ENCODE assay signal across 28 mouse cellular contexts in genomic region chr3:129161333-129162035, GRCm38 (mm10). TPM values are rescaled to one million over a fixed set of nuclear protein-coding genes. Genes with fewer than 3 reads are reported as not detected.
DNase-seq lines count a peak whose midpoint lies in the region; ATAC-seq and TF ChIP-seq lines count a peak whose summit lies in the region.
"Had no signal": no experiment of that assay in that cellular context is flagged by ENCODE, and none has a peak within 500 bp of the region (broad histone marks: within the 10 kb centered on the region; RNA-seq: fewer than 3 reads in every experiment).

No protein-coding gene starts in this region.

- H3K9ac ChIP-seq in midbrain, embryonic 11.5 days (ENCODE audit: low read length) = no peak overlapping the region
- H3K9ac ChIP-seq: embryonic facial prominence, embryonic 13.5 days; forebrain, embryonic 15.5 days; intestine, embryonic 15.5 days; limb, embryonic 15.5 days; liver, embryonic 14.5 days; lung, embryonic 14.5 days; midbrain, embryonic 15.5 days; neural tube, embryonic 13.5 days had no signal

- H3K4me1 ChIP-seq in midbrain, embryonic 11.5 days (ENCODE audit: control insufficient read depth, insufficient read depth, low read length) = no peaks in the 10 kb centered on the region
- no peaks in the 10 kb centered on the region for H3K4me1 ChIP-seq in midbrain, embryonic 10.5 days
- peaks cover 3% of the 10 kb centered on the region; the same call in 1 of the 2 replicates for H3K4me1 ChIP-seq in olfactory bulb, adult 2 months (ENCODE audit: control insufficient read depth, insufficient read depth, low read length)
- H3K4me1 ChIP-seq: limb, embryonic 15.5 days; megakaryocyte, embryonic 14.5 days; midbrain, embryonic 15.5 days had no signal

- H3K27ac ChIP-seq in gastrocnemius, adult 2 months = peak overlapping the region; percentile 52; the same call in 1 of the 2 replicates
- H3K27ac ChIP-seq in midbrain, embryonic 11.5 days (ENCODE audit: low read depth, low read length) = no peak overlapping the region
- H3K27ac ChIP-seq in midbrain, embryonic 10.5 days (replicated peaks) = no peak overlapping the region
- H3K27ac ChIP-seq in olfactory bulb, adult 2 months (ENCODE audit: insufficient read depth, low read depth, low read length) = 0 out of 2 replicates have a peak overlapping the region, but pooled peaks have one; percentile 14
- H3K27ac ChIP-seq: embryonic facial prominence, embryonic 13.5 days; forebrain, embryonic 15.5 days; intestine, embryonic 15.5 days; limb, embryonic 15.5 days; liver, embryonic 14.5 days; midbrain, embryonic 15.5 days; neural tube, embryonic 13.5 days; stomach, postnatal 0 days had no signal

- ATAC-seq in midbrain, embryonic 11.5 days (ENCODE audit: low FRiP score) = no peak
- ATAC-seq: forebrain, embryonic 15.5 days; hindbrain, embryonic 16.5 days; intestine, embryonic 15.5 days; midbrain, embryonic 15.5 days had no signal

- H3K9me3 ChIP-seq in midbrain, embryonic 11.5 days (ENCODE audit: control insufficient read depth, low read length) = no peaks in the 10 kb centered on the region
- no peaks in the 10 kb centered on the region for H3K9me3 ChIP-seq in midbrain, embryonic 10.5 days (replicated peaks)
- H3K9me3 ChIP-seq: embryonic facial prominence, embryonic 13.5 days; forebrain, embryonic 15.5 days; intestine, embryonic 15.5 days; limb, embryonic 15.5 days; megakaryocyte, embryonic 14.5 days; midbrain, embryonic 15.5 days; neural tube, embryonic 13.5 days had no signal

- 86% methylated on average over 11 of the region's 11 CpGs for WGBS in midbrain, embryonic 11.5 days
- WGBS in midbrain, embryonic 10.5 days = 87% methylated on average over 11 of the region's 11 CpGs
- 52% methylated on average over 11 of the region's 11 CpGs for WGBS in olfactory bulb, adult 2 months

- TF ChIP-seq CTCF in gastrocnemius, adult 2 months (IDR thresholded peaks at IDR 0.05) = no peak
- no peak for TF ChIP-seq CTCF in olfactory bulb, adult 2 months (IDR thresholded peaks at IDR 0.05; ENCODE audit: insufficient read depth, low read depth, low read length)

- DNase-seq in gastrocnemius, adult 2 months = peak; percentile 63
- DNase-seq in gastrocnemius, postnatal 14 days = no peak
- DNase-seq in midbrain, embryonic 11.5 days (ENCODE audit: low spot score, missing footprints) = peak; percentile 45
- DNase-seq in midbrain, embryonic 10.5 days (ENCODE audit: low spot score) = no peak
- DNase-seq in brain, adult 2 months (ENCODE audit: low read depth, low spot score) = peak; percentile 26
- no peak for DNase-seq in adrenal gland, adult 18-20 months (ENCODE audit: low spot score in 2 of 2)
- DNase-seq in heart, adult 11 months = no peak
- DNase-seq: cerebellum, adult 11-12 months; cerebellum, postnatal 10 days; kidney, adult 9 months; left cerebral cortex, postnatal 4 days; lung, embryonic 14.5 days; thymus, adult 2 months; thymus, postnatal 4 days had no signal

- TF ChIP-seq POLR2A in olfactory bulb, adult 2 months (IDR thresholded peaks at IDR 0.05; ENCODE audit: insufficient read depth, low read depth, low read length) = no peak

- H3K4me2 ChIP-seq in midbrain, embryonic 11.5 days = no peak overlapping the region
- H3K4me2 ChIP-seq: embryonic facial prominence, embryonic 13.5 days; forebrain, embryonic 15.5 days; intestine, embryonic 15.5 days; limb, embryonic 15.5 days; lung, embryonic 14.5 days; midbrain, embryonic 15.5 days; neural tube, embryonic 13.5 days had no signal

- intact Hi-C loops in gastrocnemius, adult 2 months (cut with DNase I) = no loop called here
- intact Hi-C loops in gastrocnemius, postnatal 14 days (cut with DNase I; ENCODE audit: low total_unique reads) = no loop called here

- no peak overlapping the region for H3K4me3 ChIP-seq in gastrocnemius, adult 2 months
- no peak overlapping the region for H3K4me3 ChIP-seq in midbrain, embryonic 11.5 days (ENCODE audit: low read depth, low read length)
- H3K4me3 ChIP-seq in midbrain, embryonic 10.5 days = no peak overlapping the region
- no peak overlapping the region for H3K4me3 ChIP-seq in olfactory bulb, adult 2 months (ENCODE audit: insufficient read depth, low read depth, low read length)
- H3K4me3 ChIP-seq: embryonic facial prominence, embryonic 13.5 days; forebrain, embryonic 15.5 days; intestine, embryonic 15.5 days; limb, embryonic 15.5 days; megakaryocyte, embryonic 14.5 days; midbrain, embryonic 15.5 days; neural tube, embryonic 13.5 days had no signal

- H3K36me3 ChIP-seq in midbrain, embryonic 11.5 days (ENCODE audit: control insufficient read depth, insufficient read depth, low read length) = no peaks in the 10 kb centered on the region
- no peaks in the 10 kb centered on the region for H3K36me3 ChIP-seq in midbrain, embryonic 10.5 days
- H3K36me3 ChIP-seq: embryonic facial prominence, embryonic 13.5 days; forebrain, embryonic 15.5 days; intestine, embryonic 15.5 days; limb, embryonic 15.5 days; midbrain, embryonic 15.5 days; neural tube, embryonic 13.5 days had no signal

- H3K27me3 ChIP-seq in midbrain, embryonic 11.5 days (ENCODE audit: control insufficient read depth, insufficient read depth, low read length) = no peaks in the 10 kb centered on the region
- no peaks in the 10 kb centered on the region for H3K27me3 ChIP-seq in midbrain, embryonic 10.5 days (ENCODE audit: low read depth, poor library complexity, severe bottlenecking)
- H3K27me3 ChIP-seq: forebrain, embryonic 15.5 days; intestine, embryonic 15.5 days; megakaryocyte, embryonic 14.5 days; midbrain, embryonic 15.5 days; neural tube, embryonic 13.5 days had no signal

RNA-seq across cellular contexts. Expression of gene Pitx2, which starts 38.2 kb away (rescaled TPM):
- total RNA-seq in gastrocnemius, adult 2 months (2021) = 1 to 10 TPM; 4.2 to 9.2 TPM
- 1 to 10 TPM; 9.0 to 9.2 TPM for total RNA-seq in gastrocnemius, postnatal 14 days (2021)
- polyA plus RNA-seq in midbrain, embryonic 11.5 days (2014; fragmentation: Nextera tagmentation; extraction: Ambion mirVana) = 53.7 and 56.3 TPM in 2 replicates
- 27.8 and 47.0 TPM in 2 replicates for polyA plus RNA-seq in midbrain, embryonic 10.5 days (2016; fragmentation: Nextera tagmentation; extraction: Ambion mirVana)
- not detected in 2 replicates for polyA plus RNA-seq in olfactory bulb, adult 2 months (2012; ENCODE audit: insufficient read depth, insufficient read length, low replicate concordance, missing spikeins)
- total RNA-seq in adrenal gland, adult 18-20 months (2021) = under 1 TPM in 1 of 2 experiments, not detected in 1; 0.35 TPM
- total RNA-seq: layer of hippocampus, adult 18-20 months; left cerebral cortex, adult 8-10 months; left cerebral cortex, postnatal 4 days had no signal
- polyA plus RNA-seq: cortical plate, adult 2 months had no signal

Comparison
In these comparisons a context has a peak if more than half of its experiments do, and no peak if none do; other contexts are left out.
1. DNase-seq: peak in gastrocnemius, adult 2 months (single experiment), midbrain, embryonic 11.5 days (single experiment) and brain, adult 2 months (single experiment); none in gastrocnemius, postnatal 14 days (single experiment), midbrain, embryonic 10.5 days (single experiment), adrenal gland, adult 18-20 months (0 of 2) and heart, adult 11 months (single experiment).
2. H3K27ac ChIP-seq: peak in gastrocnemius, adult 2 months (single experiment) and olfactory bulb, adult 2 months (single experiment); none in midbrain, embryonic 11.5 days (single experiment) and midbrain, embryonic 10.5 days (single experiment).